Mouse (Mus musculus) neural tube, embryonic 11.5 days (tissue): ENCODE measurements around the gene Cep95. TPM values are rescaled to one million over a fixed set of nuclear protein-coding genes. Genes with fewer than 3 reads are reported as not detected.

Experiments used
- microRNA-seq: library from miRNA; unstranded; fragments of <30 nt; microRNA quantifications from one replicate; pipeline ENCODE4, GENCODE M21; 2016
- polyA plus RNA-seq: library from polyadenylated mRNA; unstranded; fragments of >200 nt; fragmentation: Nextera tagmentation; extraction: Ambion mirVana; gene quantifications from 2 replicates; pipeline ENCODE4 v1.2.1, GENCODE M21; 2014

Cep95 gene
- polyA plus RNA-seq, 1 experiment from 2014 or later: 19.0 TPM

Small RNAs within 50 kb of the gene (microRNA-seq; reads per million reads assigned to microRNA genes)
- not detected for gene Gm25994
- gene Mir3064: 6.5 reads per million, percentile 16 among the genes with 10 or more reads in this experiment

Other genes with a start within 250 kb of the Cep95 start
- 10.7 and 12.2 TPM in 2 replicates for gene Tex2, start 175.8 kb upstream of the Cep95 start, polyA plus RNA-seq
- gene Pecam1, start 38.6 kb upstream of the Cep95 start, polyA plus RNA-seq: 24.6 and 24.9 TPM in 2 replicates
- gene Milr1, start 38.0 kb upstream of the Cep95 start, polyA plus RNA-seq: 0.61 and 1.4 TPM in 2 replicates
- gene Polg2, start 9.7 kb upstream of the Cep95 start, polyA plus RNA-seq: 7.6 and 8.4 TPM in 2 replicates
- gene Ddx5, start 67 bp upstream of the Cep95 start, polyA plus RNA-seq: 496 and 500 TPM in 2 replicates
- gene Smurf2, start 131.5 kb downstream of the Cep95 start, polyA plus RNA-seq: 16.8 and 18.9 TPM in 2 replicates
- 632 and 636 TPM in 2 replicates for gene Kpna2, start 210.3 kb downstream of the Cep95 start, polyA plus RNA-seq
- gene 1810010H24Rik, start 236.4 kb downstream of the Cep95 start, polyA plus RNA-seq: 3.5 and 4.5 TPM in 2 replicates